Mouse (Mus musculus) duodenum, adult 2 months (tissue): ENCODE results near the gene Mapk1ip1. TPM values are rescaled to one million over a fixed set of nuclear protein-coding genes. Genes with fewer than 3 reads are reported as not detected.

Source experiments
- polyA plus RNA-seq: library from polyadenylated mRNA; depleted of rRNA; stranded (reverse); fragments of >200 nt; gene quantifications from 2 replicates; pipeline ENCODE4 v1.2.3, GENCODE M21; 2012; ENCODE audit warnings: low replicate concordance; rRNA removed

Gene Mapk1ip1
- 23.4 and 26.2 TPM in 2 replicates for polyA plus RNA-seq

DNA sequence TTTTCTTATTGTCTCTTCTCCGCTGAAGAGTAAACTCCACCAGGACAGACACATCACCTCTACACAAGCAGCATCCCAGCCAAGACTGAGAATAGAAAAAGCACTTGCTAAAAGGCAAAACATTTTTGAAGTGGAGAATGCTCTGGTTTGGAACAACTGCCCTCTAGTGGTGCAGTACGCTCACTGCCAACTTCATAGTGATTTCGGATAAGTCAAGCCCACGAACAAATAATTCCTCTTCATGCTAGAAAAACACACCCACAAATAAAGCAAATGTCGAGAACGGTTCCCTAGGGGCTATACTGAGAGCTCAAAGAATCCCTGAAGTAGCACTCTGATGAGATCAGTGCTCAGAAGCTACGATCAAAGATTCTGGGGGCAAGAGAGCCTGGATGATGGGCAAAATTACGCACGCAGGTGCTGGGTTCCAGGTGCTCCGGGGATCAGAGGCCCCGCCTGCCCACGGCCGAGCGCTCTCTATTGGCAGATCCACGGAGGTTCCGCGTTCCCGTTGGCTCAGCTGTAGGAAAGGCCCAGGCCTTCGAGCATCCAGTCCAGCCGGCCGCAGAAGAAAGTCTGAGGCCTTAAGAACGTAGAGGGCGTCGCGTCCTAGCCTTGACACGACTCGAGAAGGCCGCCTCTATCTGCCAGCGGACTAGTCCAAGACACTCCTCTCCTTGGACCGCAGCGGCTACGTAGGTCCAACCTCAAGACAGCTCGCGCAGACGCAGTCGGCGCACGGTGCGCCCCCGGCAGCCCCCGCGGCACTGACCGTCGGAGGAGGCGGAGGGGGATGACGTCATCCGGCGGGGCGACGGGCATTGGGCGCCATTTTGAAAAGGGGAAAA lies at the start of gene Mapk1ip1, which contains the start of gene Ppp2r2d:
TSS of gene Mapk1ip1 (minus strand) at position 730 of the 848 bp plus-strand sequence.
TSS of gene Ppp2r2d (plus strand) at position 536 of the 848 bp plus-strand sequence.

Other genes starting within 250 kb of the Mapk1ip1 start
- 8.4 and 9.9 TPM in 2 replicates for gene Ppp2r2d, start 194 bp downstream of the Mapk1ip1 start, polyA plus RNA-seq
- gene Bnip3, start 63.2 kb upstream of the Mapk1ip1 start, polyA plus RNA-seq, result 1.8 and 8.0 TPM in 2 replicates
- gene Jakmip3, start 94.5 kb upstream of the Mapk1ip1 start, polyA plus RNA-seq, result 0.06 and 0.18 TPM in 2 replicates
- gene Dpysl4, start 239.7 kb upstream of the Mapk1ip1 start, polyA plus RNA-seq, result 0.25 and 0.74 TPM in 2 replicates